Mouse (Mus musculus): Measurements from ENCODE around the gene Fut4.

- no peak for TF ChIP-seq MAZ (IDR thresholded peaks at IDR 0.05; ENCODE audit: low read depth, low read length)
- TF ChIP-seq CTCF (IDR thresholded peaks at IDR 0.05 in 2 of 3, conservative IDR thresholded peaks at IDR 0.05 in 1 of 3; ENCODE audit: control insufficient read depth in 1 of 3, insufficient read depth in 1 of 3, low read depth in 2 of 3, low read length in 3 of 3, poor library complexity in 1 of 3, severe bottlenecking in 1 of 3) = no peak
Measured at GRCm38 (mm10) chr9:14772074-14772473, 19.9 kb upstream of the Fut4 start.
